Mouse (Mus musculus) thymus, adult 2 months (tissue): ENCODE data around the gene Mlxipl.

Source experiments
- CTCF ChIP-seq: fragments of 200-500 bp; IDR thresholded peaks from 2 replicates; pipeline ENCODE4 v1.5.1; 2012; ENCODE audit warnings: mild to moderate bottlenecking, control low read depth, low read length, moderate library complexity, borderline replicate concordance; ENCODE audit not compliant: control insufficient read depth, poor library complexity, insufficient read depth; ENCODE audit errors: extremely low read depth
- POLR2A ChIP-seq: fragments of 200-500 bp; IDR thresholded peaks from 2 replicates; pipeline ENCODE4 v1.6.1; 2012; ENCODE audit warnings: mild to moderate bottlenecking, low read length, control low read depth, moderate library complexity; ENCODE audit not compliant: control insufficient read depth, poor library complexity, insufficient read depth; ENCODE audit errors: extremely low read depth

DNA sequence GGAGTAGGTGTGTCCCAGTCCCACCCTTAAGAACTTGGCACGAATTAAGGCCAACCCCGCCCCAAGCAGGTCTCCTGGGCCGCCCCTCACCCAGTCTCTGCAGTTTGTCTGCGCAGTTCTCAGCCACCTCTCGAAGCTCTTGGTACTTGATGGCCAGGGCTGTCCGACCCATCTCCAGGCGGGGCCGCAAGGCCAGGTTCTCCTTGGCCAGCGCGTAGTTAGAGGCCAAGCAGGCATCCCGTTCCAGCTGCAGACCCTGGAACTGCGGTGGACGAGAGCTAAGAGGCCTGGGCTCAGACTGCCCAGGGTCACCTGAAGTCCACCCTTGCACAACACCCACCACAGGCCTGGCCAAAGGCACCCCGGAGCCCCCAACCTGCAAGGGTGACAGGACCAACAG, 13.3 kb upstream of the Mlxipl start:
- no peak for TF ChIP-seq POLR2A
- TF ChIP-seq CTCF: no peak
